Mouse (Mus musculus) A20 (cell line): Measurements from ENCODE around the gene Ppp2r5e.
"Not testable (repeated sequence)": the region's sequence is repeated elsewhere in the genome, so short reads cannot be mapped to it uniquely, and the experiment has no call there.

Experiments
- DNase-seq: peaks from one replicate; pipeline ENCODE4 v3.0.0-alpha.2; 2011; ENCODE audit warnings: low read depth, low spot score

The Ppp2r5e gene

GRCm38 (mm10) chr12:75432400-75432799, 163.6 kb downstream of the Ppp2r5e start:
- DNase-seq: not testable (repeated sequence)

GRCm38 (mm10) chr12:75429685-75430396, 166.2 kb downstream of the Ppp2r5e start:
- no peak for DNase-seq

GRCm38 (mm10) chr12:75428719-75429118, 167.3 kb downstream of the Ppp2r5e start:
- DNase-seq: no peak

- DNase-seq: no peak
These were observed 170.2 kb downstream of the Ppp2r5e start for GRCm38 (mm10) chr12:75425882-75426281.

- no peak for DNase-seq
These were observed 171.2 kb downstream of the Ppp2r5e start for GRCm38 (mm10) chr12:75424817-75425216.

GRCm38 (mm10) chr12:75424359-75424758, 171.7 kb downstream of the Ppp2r5e start:
- no peak for DNase-seq

GRCm38 (mm10) chr12:75416681-75417080, 179.4 kb downstream of the Ppp2r5e start, which contains the start of gene Gphb5:
Gphb5 (minus strand) TSS chr12:75416781.
- DNase-seq: no peak

GRCm38 (mm10) chr12:75414991-75415390, 181.1 kb downstream of the Ppp2r5e start:
- DNase-seq: no peak

- DNase-seq: no peak
These were observed 183.1 kb downstream of the Ppp2r5e start for GRCm38 (mm10) chr12:75412964-75413363.
